Mouse (Mus musculus): Measurements from ENCODE around the gene Gkn2.

DNA sequence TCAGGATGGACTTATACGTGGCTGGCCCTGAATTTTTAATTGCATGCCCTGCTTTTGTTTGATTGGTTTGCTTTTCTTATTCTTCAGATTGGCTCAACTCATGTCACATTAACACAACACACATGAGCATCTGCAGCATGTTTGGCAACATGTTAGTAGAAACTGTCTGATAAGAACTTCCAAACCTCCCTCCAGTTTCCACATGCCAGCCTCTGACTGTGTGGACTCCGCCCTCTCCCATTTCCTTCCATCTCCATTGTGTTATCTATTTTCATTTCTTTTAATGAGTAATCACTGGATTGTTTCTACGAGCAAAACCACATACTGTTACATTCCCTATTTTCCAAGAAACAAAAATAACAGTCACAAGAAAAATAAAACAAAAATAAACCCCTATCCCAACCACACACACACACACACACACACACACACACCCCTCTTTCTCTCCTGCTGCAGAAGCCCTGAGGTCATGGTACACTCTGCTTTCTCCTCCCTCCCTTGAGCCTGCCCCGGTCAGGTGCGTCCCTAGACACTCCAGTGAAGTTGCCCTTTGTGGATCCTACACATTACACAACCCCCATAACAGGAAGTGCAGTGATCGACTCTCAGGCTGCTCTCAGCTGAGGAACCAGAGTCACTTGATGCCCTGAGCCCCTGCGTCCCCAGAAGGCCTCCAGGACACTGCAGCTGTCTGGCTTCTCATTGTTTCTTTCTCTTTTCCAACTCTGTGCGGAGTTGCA, 20.5 kb downstream of the Gkn2 start:
- no peak for TF ChIP-seq CTCF (IDR thresholded peaks at IDR 0.05; ENCODE audit: borderline replicate concordance, insufficient read depth, low read depth, low read length)
- TF ChIP-seq POLR2A (IDR thresholded peaks at IDR 0.05; ENCODE audit: borderline replicate concordance, insufficient read depth, low read length): no peak
